Mouse (Mus musculus): ENCODE data around the gene Asb18. TPM values are rescaled to one million over a fixed set of nuclear protein-coding genes. Genes with fewer than 3 reads are reported as not detected.

The Asb18 gene
- polyA plus RNA-seq, 1 experiment from 2014 or later: 0.54 TPM

DNA sequence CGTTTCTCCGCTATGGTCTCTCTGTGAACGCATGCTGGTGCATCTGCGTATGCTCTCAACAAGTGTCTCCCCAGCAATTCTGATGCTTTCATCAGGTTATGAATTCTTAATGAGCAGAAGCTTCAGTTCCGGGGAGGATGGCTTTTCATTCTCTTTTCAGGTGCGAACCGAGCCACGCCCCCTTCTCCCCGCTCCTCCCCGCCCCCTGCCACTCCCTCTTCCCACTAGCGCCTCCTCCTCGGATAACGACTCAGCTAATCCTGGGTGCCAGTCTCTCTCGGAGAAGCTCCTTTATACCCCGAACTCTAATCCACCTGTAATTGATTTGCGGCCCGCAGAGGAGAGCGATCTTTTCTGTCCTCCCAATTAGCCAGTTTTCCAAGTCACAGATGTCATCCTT, 96.4 kb downstream of the Asb18 start:
- WGBS: 15% methylated on average over 18 of the region's 18 CpGs
- no peak overlapping the region for H3K27ac ChIP-seq
- H3K4me2 ChIP-seq: no peak overlapping the region
- peaks cover 10% of the 10 kb centered on the region for H3K4me1 ChIP-seq
- H3K27me3 ChIP-seq (replicated peaks): peaks cover 81% of the 10 kb centered on the region
- no peak for ATAC-seq (replicated peaks)
- no peaks in the 10 kb centered on the region for H3K9me3 ChIP-seq
- H3K36me3 ChIP-seq (replicated peaks): no peaks in the 10 kb centered on the region
- H3K4me3 ChIP-seq: no peak overlapping the region
- no peak overlapping the region for H3K9ac ChIP-seq

DNA sequence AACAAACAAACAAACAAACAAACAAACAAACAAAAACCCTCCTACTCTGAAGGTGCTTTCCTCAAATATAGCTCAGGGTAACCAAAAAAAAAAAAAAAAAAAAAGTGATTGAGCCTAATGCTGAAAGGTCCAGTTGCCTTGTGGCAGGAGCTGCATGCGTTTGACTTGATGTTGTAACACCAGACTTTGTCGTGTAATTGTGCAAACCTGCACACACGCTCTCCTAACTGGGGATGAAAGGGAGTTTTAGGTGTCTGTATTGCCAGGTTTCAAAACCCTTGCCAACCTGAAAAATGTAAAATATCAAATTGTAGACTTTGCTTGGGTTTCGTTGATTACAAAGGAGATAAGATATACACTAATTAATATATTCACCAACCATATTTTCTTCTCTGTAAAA, 100.9 kb downstream of the Asb18 start:
- H3K36me3 ChIP-seq (replicated peaks): no peaks in the 10 kb centered on the region
- no peak for ATAC-seq (replicated peaks)
- 82% methylated on average over 4 of the region's 4 CpGs for WGBS
- no peak overlapping the region for H3K27ac ChIP-seq
- H3K9ac ChIP-seq: no peak overlapping the region
- peaks cover 54% of the 10 kb centered on the region for H3K27me3 ChIP-seq (replicated peaks)
- no peaks in the 10 kb centered on the region for H3K9me3 ChIP-seq
- no peak overlapping the region for H3K4me3 ChIP-seq
- H3K4me2 ChIP-seq: no peak overlapping the region
- no peaks in the 10 kb centered on the region for H3K4me1 ChIP-seq

DNA sequence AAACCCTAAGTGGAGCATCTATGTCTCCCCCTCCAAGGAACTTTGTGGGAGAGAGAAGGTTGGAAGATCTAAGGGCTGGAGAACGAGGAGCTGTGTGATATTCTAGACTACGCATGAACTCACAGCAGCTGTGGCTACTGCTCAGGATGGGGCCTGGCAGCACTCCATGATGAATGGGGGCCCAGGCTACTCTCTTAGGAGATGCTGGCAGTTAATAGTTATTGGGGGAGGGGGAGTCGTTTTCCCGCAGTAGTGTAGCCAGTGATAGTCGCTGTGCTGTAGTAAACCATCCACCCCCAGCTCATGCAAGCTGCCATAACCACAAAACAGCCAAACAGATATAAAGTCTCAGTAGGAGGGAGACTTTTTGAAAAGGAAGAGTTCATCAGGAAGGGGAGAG, 102.1 kb downstream of the Asb18 start:
- Histone ChIP-seq H3K27ac (no peak overlapping the region), H3K4me1 (no peaks in the 10 kb centered on the region), H3K36me3 (replicated peaks) (no peaks in the 10 kb centered on the region), H3K27me3 (replicated peaks) (peaks cover 42% of the 10 kb centered on the region), H3K9me3 (no peaks in the 10 kb centered on the region), H3K9ac (no peak overlapping the region), H3K4me3 (no peak overlapping the region), H3K4me2 (no peak overlapping the region)
- WGBS: 54% methylated on average over 5 of the region's 5 CpGs
- ATAC-seq (replicated peaks): no peak

DNA sequence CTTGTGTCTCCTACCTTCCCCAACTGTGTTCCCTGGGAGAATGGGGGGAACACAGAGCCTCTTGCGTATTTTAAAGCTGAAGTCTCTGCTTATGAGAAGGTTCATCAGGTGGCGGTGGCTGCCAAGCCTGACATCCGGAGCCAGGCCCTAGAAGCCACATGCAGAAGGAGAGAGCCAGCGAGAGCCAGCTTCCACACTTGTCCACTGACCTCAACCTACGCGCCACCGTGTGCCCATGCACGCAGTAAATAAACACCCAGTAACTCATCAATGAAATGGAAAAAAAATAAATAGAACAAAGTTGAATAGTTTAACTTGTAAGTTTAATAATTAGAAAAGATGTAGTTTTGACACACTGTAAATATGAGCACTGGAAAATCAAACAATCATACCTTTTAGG, 104.7 kb downstream of the Asb18 start:
- no peak for ATAC-seq (replicated peaks)
- 90% methylated on average over 8 of the region's 8 CpGs for WGBS

DNA sequence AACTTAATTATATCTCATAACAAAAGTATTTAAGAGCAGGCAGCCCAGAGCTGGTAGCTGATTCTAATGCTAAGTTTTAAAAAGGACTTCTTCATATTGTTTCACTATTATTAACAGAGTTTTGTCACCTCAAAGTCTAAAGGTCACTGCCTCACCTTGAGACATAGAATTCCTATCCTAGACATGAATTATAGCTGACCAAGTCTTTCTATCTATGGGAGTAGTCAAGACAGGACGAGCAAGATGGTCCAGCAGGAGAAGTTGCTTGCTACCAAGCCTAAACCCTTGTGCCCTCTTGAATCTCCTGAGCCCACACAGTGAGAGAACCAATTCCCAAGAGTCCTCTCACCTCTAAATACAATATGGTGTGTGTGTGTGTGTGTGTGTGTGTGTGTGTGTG, 111.8 kb downstream of the Asb18 start:
- Histone ChIP-seq H3K27me3 (replicated peaks) (no peaks in the 10 kb centered on the region), H3K36me3 (replicated peaks) (no peaks in the 10 kb centered on the region), H3K9ac (no peak overlapping the region), H3K4me3 (no peak overlapping the region), H3K9me3 (no peaks in the 10 kb centered on the region), H3K27ac (no peak overlapping the region), H3K4me2 (no peak overlapping the region), H3K4me1 (no peaks in the 10 kb centered on the region)
- 83% methylated on average over 1 of the region's 1 CpGs for WGBS
- ATAC-seq (replicated peaks): no peak

More for the DNA sequence above, 104.7 kb downstream of the Asb18 start:
- no peaks in the 10 kb centered on the region for H3K9me3 ChIP-seq
- H3K4me1 ChIP-seq: no peaks in the 10 kb centered on the region
- no peak overlapping the region for H3K9ac ChIP-seq
- no peak overlapping the region for H3K27ac ChIP-seq
- H3K4me2 ChIP-seq: no peak overlapping the region
- no peaks in the 10 kb centered on the region for H3K36me3 ChIP-seq (replicated peaks)
- peaks cover 24% of the 10 kb centered on the region for H3K27me3 ChIP-seq (replicated peaks)
- no peak overlapping the region for H3K4me3 ChIP-seq

DNA sequence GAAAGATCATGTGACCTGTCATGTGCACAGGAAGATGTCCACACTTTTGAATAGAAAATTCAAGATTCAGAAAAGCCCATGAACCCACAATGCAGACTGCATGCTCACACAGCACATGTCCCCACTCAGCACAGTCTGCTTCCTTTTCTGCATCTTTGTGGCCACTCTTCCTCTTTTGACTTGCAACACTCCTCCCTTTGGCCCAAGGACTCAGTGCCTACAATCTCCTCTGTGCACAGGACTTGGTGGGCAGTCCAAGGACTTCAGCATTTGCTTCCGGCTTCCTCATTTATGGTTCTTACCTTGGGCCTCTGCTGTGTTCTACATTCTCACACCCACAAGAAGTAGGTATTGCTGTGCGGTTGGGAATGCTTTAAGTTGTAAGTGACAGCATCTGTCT, 112.2 kb downstream of the Asb18 start:
- no peaks in the 10 kb centered on the region for H3K4me1 ChIP-seq
- H3K36me3 ChIP-seq (replicated peaks): no peaks in the 10 kb centered on the region
- no peak overlapping the region for H3K4me3 ChIP-seq
- no peak overlapping the region for H3K27ac ChIP-seq
- WGBS: 91% methylated on average over 2 of the region's 2 CpGs
- H3K9me3 ChIP-seq: no peaks in the 10 kb centered on the region
- H3K9ac ChIP-seq: no peak overlapping the region
- ATAC-seq (replicated peaks): no peak
- H3K27me3 ChIP-seq (replicated peaks): no peaks in the 10 kb centered on the region
- H3K4me2 ChIP-seq: no peak overlapping the region

DNA sequence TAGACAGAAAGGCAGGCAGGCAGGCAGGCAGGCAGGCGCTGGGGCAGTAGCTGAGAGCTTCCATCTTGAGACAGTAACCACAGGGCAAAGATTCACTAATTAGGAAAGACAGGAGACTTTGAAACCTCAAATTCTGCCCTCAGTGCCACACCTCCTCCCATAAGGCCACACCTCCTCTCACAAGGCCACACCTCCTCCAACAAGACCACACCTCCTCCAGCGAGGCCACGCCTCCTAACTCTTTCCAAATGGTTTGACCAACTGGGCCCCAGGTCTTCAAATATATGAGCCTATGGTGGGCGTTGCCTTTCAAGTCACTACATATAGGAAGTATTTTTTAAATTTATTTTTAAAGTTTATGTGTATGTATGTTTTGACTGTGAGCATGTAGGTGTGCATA, 113.1 kb downstream of the Asb18 start:
- Histone ChIP-seq H3K36me3 (replicated peaks) (no peaks in the 10 kb centered on the region), H3K27me3 (replicated peaks) (no peaks in the 10 kb centered on the region), H3K9me3 (no peaks in the 10 kb centered on the region), H3K4me2 (no peak overlapping the region), H3K27ac (no peak overlapping the region), H3K4me3 (no peak overlapping the region), H3K4me1 (no peaks in the 10 kb centered on the region), H3K9ac (no peak overlapping the region)
- 0 out of 2 replicates have a peak, but pooled peaks have one; percentile 16 for ATAC-seq (replicated peaks)
- 83% methylated on average over 4 of the region's 4 CpGs for WGBS

Other genes starting within 250 kb of the Asb18 start
- 18.4 and 23.8 TPM in 2 replicates for gene Gbx2, start 83.5 kb downstream of the Asb18 start, polyA plus RNA-seq (2015; fragmentation: Nextera tagmentation; extraction: Ambion mirVana)
- gene Iqca, start 138.7 kb upstream of the Asb18 start, polyA plus RNA-seq (2015; fragmentation: Nextera tagmentation; extraction: Ambion mirVana): 0.95 and 1.2 TPM in 2 replicates
- gene Ackr3, start 189.3 kb upstream of the Asb18 start, polyA plus RNA-seq (2015; fragmentation: Nextera tagmentation; extraction: Ambion mirVana): 11.3 and 11.4 TPM in 2 replicates